Mouse (Mus musculus) embryo, embryonic 10 days (tissue): ENCODE measurements around the gene 1500011B03Rik.
"Not testable (repeated sequence)": the region's sequence is repeated elsewhere in the genome, so short reads cannot be mapped to it uniquely, and the experiment has no call there.

Experiments used
- DNase-seq: peaks from one replicate; pipeline ENCODE4 v3.0.0-alpha.2; 2015; ENCODE audit warnings: low spot score

Gene 1500011B03Rik

GRCm38 (mm10) chr5:114822796-114823688 is at the start of gene 1500011B03Rik:
1500011B03Rik (minus strand) TSS chr5:114823468.
- peak; percentile 90 for DNase-seq

- no peak for DNase-seq
Observed at GRCm38 (mm10) chr5:114865279-114865678, 42.0 kb upstream of the 1500011B03Rik start.

- DNase-seq, result no peak
Observed at GRCm38 (mm10) chr5:114864813-114865212, 41.5 kb upstream of the 1500011B03Rik start.

GRCm38 (mm10) chr5:114861730-114862129 is 38.5 kb upstream of the 1500011B03Rik start:
- no peak for DNase-seq

GRCm38 (mm10) chr5:114859253-114859652 is 36.0 kb upstream of the 1500011B03Rik start:
- peak; percentile 95 for DNase-seq

- no peak for DNase-seq
Observed at GRCm38 (mm10) chr5:114858582-114858981, 35.3 kb upstream of the 1500011B03Rik start, which contains the start of gene Gm9936. Gm9936 (minus strand) TSS chr5:114858682.

GRCm38 (mm10) chr5:114853364-114853763 is 30.1 kb upstream of the 1500011B03Rik start, which contains the start of gene 4930519G04Rik:
4930519G04Rik (plus strand) TSS chr5:114853664.
- not testable (repeated sequence) for DNase-seq

- no peak for DNase-seq
Observed at GRCm38 (mm10) chr5:114851565-114852236, 28.4 kb upstream of the 1500011B03Rik start.

- DNase-seq, result not testable (repeated sequence)
Observed at GRCm38 (mm10) chr5:114844371-114844770, 21.1 kb upstream of the 1500011B03Rik start.

GRCm38 (mm10) chr5:114842674-114843073 is 19.4 kb upstream of the 1500011B03Rik start:
- DNase-seq, result no peak

GRCm38 (mm10) chr5:114842155-114842554 is 18.9 kb upstream of the 1500011B03Rik start:
- not testable (repeated sequence) for DNase-seq

- not testable (repeated sequence) for DNase-seq
Observed at GRCm38 (mm10) chr5:114840481-114840880, 17.2 kb upstream of the 1500011B03Rik start.

GRCm38 (mm10) chr5:114836886-114837285 is 13.6 kb upstream of the 1500011B03Rik start:
- DNase-seq, result peak; percentile 40

- DNase-seq, result no peak
Observed at GRCm38 (mm10) chr5:114829740-114830139, 6.5 kb upstream of the 1500011B03Rik start.

- no peak for DNase-seq
Observed at GRCm38 (mm10) chr5:114827427-114827826, 4.2 kb upstream of the 1500011B03Rik start.

GRCm38 (mm10) chr5:114825978-114826691 is 2.9 kb upstream of the 1500011B03Rik start:
- peak; percentile 96 for DNase-seq

- DNase-seq, result peak; percentile 54
Observed at GRCm38 (mm10) chr5:114824197-114824596, 929 bp upstream of the 1500011B03Rik start.

- no peak for DNase-seq
Observed at GRCm38 (mm10) chr5:114818124-114818523, 5.1 kb downstream of the 1500011B03Rik start.

GRCm38 (mm10) chr5:114816599-114816998 is 6.7 kb downstream of the 1500011B03Rik start:
- DNase-seq, result no peak

GRCm38 (mm10) chr5:114813525-114814181 is 9.6 kb downstream of the 1500011B03Rik start:
- DNase-seq, result peak; percentile 95

- DNase-seq, result no peak
Observed at GRCm38 (mm10) chr5:114809826-114810225, 13.4 kb downstream of the 1500011B03Rik start.
